Mouse (Mus musculus): ENCODE measurements around the gene Abhd12. TPM values are rescaled to one million over a fixed set of nuclear protein-coding genes. Genes with fewer than 3 reads are reported as not detected.

The Abhd12 gene
- polyA plus RNA-seq, 1 experiment = 38.3 TPM

DNA sequence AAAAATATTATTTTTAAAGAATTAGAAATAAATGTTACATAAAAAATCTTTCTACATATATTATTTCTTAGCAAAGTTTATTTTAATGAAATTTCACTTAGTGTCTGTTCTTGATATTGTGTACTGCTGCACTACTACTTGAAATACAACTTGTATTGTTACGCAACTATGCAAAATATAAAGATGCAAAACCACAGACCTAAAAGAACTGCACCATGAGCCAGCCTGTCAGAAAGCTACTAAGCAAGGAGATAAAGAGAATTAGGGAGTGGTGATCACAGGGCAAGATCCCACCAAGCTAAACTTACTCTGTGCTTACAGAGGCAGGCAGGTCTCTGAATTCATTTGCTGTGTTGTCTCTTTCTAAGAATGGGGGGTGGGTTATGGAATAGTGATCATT, 29.3 kb downstream of the Abhd12 start:
- no peak for TF ChIP-seq GATA1 (IDR thresholded peaks at IDR 0.05; ENCODE audit: low read length)

DNA sequence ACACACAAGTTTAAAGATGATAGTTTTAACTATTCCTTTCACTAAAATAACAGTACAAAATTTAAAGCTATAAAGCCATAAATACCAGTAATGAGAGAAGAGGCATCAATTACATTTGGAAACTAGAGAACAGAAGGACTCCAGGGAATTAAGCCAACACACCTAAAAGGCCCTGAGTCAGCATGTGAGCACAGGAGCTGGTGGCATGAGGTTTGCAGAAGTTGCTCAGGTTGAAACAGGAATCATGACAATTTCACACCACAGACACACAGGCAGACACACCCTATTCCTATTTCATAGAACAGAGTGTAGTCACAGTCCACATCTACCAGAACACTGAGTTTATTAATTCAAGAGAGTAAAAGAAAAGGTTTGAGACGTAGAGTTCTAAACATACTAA, 30.0 kb downstream of the Abhd12 start:
- TF ChIP-seq GATA1 (IDR thresholded peaks at IDR 0.05; ENCODE audit: low read length) = no peak

DNA sequence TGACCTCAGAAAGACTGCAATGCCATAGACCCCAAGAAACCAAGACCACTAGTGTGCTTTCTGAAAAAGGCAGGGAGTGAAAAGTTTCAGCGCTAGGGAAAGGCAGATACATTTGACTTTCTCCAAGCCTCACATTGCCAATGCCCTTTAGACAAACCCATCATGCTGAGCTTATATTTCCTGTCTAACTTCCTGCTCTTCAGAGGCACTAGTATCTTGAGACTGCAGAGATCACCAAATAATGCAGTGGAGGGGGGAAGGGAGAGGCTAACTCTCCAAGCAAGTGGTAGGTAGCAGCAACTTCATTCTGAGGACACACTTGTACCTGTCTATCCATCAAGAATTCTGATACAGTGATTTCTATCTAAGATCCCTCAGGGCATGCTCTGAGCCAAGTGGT, 35.1 kb downstream of the Abhd12 start:
- TF ChIP-seq GATA1 (IDR thresholded peaks at IDR 0.05; ENCODE audit: low read length) = no peak

DNA sequence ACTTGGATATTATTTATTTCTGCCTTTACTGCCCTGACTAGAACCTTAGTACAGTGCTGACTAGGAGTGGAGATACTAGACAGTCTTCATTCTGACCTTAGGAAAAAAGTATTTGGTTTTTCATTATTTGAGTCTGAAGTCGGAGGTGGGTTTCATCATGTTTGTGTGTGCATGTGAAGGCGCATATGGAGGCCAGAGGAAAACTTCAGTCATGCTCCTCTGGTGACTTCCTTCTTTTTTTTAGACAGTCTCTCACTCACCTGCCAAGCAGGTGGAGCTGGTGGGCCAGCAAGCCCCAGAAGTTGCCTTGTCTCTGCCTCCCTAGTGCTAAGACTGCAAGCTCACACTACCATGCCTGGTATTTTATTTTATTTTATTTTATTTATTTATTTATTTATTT, 37.5 kb downstream of the Abhd12 start:
- TF ChIP-seq GATA1 (IDR thresholded peaks at IDR 0.05; ENCODE audit: low read length) = no peak

DNA sequence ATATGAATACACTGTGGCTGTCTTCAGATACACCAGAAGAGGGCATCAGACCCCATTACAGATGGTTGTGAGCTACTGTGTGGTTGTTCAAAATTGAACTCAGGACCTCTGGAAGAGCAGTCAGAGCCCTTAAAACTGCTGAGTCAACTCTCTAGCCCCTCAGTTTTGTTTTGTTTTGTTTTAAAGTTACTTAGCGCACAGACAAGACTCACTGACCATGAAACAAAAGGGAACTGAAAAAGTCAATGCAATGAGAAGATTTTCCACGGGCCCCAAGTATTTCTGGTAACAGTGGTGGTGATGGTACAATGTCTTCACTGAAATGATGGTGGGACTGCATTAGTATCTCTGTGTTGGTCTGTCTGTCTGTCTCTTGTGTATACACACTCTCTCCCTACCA, 43.4 kb downstream of the Abhd12 start:
- no peak for TF ChIP-seq GATA1 (IDR thresholded peaks at IDR 0.05; ENCODE audit: low read length)

DNA sequence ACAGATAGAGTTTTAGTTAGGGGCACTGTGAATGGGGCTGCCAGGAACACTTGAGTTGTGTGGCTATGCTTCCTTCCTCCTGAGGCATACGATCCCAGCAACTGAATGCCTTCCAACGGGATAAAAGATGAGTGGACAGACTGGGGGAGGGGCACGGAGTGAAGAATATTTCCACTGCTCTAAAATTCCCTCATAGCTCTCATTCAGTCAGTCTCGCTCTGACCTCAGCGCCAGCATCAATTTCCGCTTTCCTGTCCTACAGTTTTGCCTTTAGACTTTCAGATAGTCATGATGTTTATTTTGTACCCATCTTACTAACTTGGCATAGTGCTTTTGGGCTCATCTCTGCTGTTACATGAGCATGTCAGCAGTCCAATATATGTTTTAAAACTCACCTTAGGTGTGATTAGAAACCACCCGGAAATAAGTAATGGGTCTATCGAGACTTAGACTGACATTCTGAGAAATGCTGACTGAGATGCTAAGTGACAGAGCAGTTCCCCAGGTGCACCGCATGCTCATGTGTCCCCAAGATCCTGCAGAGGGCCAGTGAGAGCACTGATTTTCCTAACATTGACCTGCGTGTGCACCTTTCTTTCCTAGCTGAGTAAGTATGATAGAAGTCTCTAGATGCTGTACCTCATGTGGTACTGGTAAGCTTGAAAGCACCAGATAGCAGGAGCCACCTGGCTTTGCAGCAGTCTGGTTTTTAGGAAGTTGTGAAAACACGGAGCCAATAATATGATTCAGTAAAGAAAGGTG, 44.7 kb downstream of the Abhd12 start:
- no peak for TF ChIP-seq GATA1 (IDR thresholded peaks at IDR 0.05; ENCODE audit: low read length)

DNA sequence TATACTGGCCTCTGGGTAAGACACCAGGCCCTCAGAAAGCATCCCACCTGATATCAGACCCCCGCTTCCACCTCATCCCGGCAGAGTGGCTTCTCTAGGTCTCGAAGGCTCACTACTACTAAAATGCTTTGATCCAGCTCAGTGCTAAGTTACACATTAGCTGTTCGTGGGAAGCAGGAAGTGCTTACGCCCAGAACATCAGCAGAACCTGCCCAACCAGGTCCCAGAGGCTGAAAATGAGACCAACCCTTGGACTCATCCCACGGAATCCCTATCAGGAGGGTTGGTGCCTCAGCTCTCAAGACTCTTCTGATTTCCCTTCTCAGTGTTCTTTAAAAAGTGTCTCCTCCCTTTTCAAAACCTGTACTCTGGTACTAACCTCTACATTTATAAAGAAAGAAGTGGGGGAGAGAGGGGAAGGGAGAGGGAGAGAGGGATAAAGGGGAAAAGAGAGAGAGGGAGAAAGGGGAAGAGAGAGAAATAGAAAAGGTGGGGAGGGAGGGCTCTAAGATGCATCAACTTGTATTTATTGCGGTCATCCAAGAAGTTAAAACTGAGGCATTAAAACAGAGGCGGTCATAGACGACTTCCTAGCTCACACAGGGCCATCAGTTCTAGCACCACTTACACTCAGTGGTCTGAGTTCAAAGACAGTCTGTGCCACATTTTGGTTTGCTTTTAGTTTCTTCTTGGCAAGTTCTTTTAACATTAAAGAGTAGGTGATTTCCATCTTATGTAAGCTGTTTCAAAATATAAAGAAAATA, 45.6 kb downstream of the Abhd12 start:
- no peak for TF ChIP-seq GATA1 (IDR thresholded peaks at IDR 0.05; ENCODE audit: low read length)

DNA sequence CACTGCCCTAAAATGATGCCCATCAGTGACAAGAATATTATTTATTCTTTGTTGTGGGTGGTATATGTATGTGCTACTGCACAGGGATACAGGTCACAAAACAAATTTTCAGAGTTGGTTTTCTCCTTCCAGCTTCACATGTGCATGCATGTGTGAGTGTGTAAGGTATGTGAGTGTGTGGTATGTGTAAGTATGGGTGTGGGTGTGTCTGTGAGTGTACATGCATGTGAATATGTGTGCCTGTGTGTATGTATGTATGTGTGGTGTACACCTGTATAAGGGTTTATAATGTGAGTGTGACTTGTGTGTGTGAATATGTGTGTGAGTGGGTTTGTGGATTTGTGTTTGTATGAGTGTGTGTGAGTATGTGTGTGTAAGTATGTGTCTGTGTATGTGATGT, 49.4 kb downstream of the Abhd12 start:
- no peak for TF ChIP-seq GATA1 (IDR thresholded peaks at IDR 0.05; ENCODE audit: low read length)

DNA sequence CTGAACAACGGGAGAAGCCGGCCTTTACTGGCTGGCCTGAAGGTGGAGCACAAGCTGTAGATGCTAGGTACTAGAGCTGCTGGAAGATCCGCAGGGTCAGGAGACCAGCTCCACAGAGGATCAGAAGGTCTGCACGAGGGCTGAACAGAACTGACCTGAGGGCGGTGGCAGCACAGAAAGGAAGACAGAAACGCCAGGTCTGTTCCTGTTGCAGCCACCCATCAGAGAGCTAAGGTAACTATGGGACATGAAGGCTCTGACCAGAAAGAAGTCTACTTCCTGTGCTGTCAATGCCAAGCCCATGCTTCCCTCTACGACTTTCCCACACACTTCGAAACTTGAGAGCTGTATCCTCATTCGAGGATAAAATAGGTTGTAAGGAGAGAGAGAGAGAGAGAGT, 53.3 kb downstream of the Abhd12 start:
- TF ChIP-seq GATA1 (IDR thresholded peaks at IDR 0.05; ENCODE audit: low read length) = no peak

DNA sequence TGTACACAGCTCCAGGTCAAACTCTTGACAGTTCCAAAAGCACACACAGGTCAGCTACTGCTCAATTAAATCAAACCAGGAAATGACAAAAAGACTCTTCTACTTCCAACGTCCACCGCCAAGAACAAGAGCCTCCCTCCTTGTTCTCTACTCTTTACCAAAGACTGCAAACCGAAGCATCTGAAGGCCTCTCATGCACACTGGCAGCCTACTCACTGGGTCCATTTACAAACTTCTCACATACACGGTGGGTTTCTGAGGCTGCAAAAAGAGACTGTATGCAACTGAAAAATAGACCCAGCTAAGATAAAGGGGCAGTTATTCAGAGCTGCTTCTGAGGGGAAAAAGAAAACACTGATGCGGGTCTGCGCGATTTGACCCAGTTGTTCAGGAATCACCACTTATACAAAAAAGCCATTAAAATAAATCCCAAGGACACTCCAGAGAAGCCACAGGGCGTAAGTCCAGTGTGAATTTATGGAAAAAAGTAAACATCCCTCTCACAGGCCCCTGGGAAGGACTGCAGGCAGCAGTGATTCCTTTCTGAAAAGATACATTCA, 57.0 kb downstream of the Abhd12 start:
- no peak for TF ChIP-seq GATA1 (IDR thresholded peaks at IDR 0.05; ENCODE audit: low read length)

DNA sequence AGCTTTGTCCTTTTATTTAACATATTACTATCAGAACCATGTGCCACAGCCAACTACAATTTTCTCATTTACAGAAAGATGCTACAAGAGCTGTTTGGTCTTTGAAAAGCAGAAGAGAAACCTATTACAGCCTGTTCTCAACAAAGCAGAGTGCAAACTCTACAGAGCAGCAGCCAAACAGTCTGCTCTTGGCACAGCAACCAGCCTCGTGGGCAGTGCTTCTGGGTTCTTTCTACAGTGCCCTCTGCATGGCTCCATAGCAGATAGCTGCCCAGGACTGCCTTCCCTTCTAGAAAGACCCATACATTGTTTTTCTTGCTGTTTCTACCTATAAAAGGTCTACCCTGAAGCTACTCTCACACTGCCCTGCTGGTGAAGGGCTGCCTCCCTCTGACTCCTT, 59.7 kb downstream of the Abhd12 start:
- TF ChIP-seq GATA1 (IDR thresholded peaks at IDR 0.05; ENCODE audit: low read length) = no peak

DNA sequence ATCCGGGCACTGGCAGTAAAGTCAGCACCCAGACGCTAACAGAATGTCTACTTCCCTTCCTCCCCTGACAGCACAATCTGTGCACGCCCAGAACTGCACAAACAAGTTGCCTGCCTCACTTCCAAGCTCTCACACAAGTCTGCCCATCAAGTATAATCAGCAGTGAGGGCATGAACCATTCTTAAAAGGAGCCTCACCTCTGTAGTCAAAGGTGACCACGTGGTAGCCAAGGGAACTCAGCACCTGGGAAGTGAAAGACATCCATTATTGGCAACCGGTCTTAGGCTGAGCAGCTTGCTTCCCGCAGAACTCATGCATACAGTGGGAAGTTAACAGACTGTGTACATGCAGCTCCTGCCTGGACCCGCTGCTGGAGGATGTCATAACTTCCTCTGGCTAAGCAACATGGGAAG, 62.5 kb downstream of the Abhd12 start:
- no peak for TF ChIP-seq GATA1 (IDR thresholded peaks at IDR 0.05; ENCODE audit: low read length)

DNA sequence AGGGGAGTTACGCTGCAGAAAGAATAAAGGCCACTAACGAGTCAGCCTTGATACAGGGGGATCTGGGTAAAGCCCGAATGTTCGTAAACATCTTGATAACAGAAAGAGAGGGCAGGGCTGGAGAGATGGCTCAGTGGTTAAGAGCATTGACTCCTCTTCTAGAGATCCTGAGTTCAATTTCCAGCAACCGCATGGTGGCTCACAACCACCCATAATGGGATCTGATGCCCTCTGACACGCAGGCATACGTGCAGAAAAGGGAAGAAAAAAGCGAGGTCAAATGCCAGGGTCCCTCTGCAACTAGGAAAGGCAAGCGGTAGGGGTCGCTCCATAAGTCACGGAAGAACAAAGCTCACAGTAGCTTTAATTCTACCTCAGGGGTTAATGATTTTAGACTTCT, 63.4 kb downstream of the Abhd12 start:
- TF ChIP-seq GATA1 (IDR thresholded peaks at IDR 0.05; ENCODE audit: low read length) = no peak

DNA sequence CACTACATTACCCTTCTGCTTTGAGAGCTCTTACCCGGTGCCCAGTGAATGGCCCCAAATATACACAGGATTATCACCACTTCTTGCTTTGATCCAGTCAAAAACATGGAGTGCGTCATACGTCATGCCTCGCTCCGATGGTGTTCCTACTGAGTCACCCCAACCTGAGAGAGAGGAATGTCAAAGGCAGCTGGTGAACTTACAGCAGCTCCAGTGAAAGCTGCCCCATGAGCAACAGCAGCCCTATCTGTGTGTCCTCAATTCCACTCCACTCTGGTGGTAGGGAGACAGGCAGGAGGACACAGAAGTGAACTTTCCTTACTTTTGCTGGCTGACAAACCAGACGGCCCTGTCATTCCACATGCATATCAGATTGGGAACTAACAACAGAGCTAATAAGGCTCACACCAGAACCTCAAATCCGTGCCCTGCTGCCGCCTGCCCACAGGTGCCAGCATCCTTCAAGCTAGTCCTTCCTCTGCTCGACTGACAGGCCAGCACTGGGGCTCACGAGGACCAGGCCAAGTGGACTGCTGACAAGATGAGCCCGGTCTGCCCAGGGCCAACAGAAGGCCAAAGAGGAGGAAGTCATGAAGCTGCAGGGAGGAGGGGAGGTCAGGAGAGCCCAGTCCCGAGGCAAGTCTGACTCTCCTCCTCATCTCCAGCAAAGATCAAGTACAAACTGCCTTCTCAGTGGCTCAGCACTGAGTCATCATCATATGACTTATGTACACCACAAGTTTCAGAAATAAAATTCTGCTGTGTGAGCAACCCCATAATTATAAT, 64.7 kb downstream of the Abhd12 start:
- no peak for TF ChIP-seq GATA1 (IDR thresholded peaks at IDR 0.05; ENCODE audit: low read length)

DNA sequence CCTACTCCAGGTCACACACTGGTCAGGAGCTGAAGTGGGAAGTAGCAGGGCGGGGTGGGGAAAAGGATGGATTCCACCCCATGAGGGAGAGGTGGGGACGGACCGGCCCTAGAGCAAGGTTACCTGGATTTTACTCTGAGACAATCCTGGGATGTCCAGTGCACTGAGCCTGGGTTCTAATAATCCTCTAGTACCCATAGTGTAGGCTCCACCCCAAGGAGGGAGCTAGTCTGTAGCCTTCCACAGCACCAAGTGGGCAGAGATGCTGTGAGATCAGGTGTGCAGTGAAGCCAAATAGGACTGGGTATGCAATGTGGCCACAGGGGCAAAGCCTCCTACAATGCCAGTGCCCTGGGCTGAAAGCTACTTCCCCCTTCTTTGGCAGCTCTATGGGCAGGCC, 66.8 kb downstream of the Abhd12 start:
- TF ChIP-seq GATA1 (IDR thresholded peaks at IDR 0.05; ENCODE audit: low read length) = no peak

DNA sequence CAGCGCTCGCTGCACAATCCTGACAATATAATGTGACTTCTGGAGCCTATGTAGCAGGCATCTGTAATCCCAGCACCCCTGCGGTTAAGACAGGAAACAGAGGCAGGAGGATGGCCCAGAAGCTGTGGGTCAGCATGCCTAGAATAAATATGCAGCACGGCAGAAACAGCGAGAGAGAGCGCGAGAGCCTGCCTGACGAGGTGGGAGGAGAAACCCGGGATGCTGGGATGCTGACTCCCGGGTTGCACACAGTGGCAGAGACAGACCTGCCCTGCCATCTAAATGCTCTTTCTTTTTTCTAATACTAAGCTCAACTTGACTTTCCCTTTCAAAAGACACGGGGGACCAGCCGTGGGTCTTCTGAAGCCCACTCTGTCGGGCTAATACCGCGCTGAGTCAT, 67.6 kb downstream of the Abhd12 start:
- TF ChIP-seq GATA1 (IDR thresholded peaks at IDR 0.05; ENCODE audit: low read length) = no peak

Data from G1E-ER4 (cell line).